Mouse (Mus musculus) T-helper 1 cell (primary cell): ENCODE data around the gene Gse1.

Source experiments
- in situ Hi-C: fragments of 300-600 bp; cut with MboI, MseI; formaldehyde crosslinking; loops from one replicate; pipeline ENCODE4 v1.15.1; 2025; ENCODE audit warnings: high pct_unique_total_duplicates

Gene Gse1

DNA sequence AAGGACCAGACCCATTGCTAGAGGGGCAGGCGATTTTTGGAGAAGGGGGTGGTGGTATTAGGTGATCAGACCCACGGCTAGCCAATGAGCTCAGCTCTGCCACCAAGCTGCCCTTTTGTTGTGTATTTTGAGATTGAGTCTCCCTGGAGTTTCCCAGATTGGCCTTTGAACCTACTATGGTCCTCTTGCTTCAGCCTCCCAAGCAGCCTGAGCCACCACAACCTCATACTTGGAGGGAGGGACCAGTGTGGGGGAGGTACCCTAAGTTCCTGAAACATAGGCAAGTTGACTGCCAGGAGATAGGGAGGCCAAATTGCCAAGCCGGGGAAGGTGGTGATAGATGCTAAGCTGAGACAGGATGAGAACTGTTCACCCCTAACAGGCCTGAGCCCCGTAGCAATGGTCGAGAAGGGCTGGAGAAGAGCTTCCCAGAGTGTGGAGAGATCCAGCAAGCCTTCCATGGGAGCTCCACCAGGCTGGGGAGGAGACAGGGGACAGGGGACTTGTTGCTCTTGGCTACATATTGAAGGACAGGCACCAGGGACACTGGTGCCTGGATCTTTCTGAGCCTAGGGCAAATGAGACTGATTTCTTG is 282.7 kb downstream of the Gse1 start:
- in situ Hi-C loops: no loop called here

DNA sequence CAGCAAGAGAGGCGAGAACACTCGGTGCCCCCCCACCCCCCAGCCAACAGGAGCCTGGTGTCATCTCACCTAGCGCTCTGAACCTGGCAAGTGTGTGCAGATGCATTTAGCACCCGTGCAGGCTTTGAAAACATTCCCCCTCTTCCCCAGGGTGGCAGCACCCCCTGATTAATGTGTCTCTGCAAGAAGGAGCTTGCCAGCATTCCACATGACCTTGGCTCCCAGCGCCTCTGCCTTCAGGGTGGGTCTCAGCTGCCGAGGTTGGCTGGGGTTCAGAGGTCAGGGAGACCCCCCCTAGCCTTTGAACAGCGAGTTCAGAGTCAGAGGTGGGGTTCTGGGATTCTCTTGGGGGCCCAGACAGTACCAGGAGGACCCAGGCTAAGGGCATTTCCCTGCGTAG is 283.5 kb downstream of the Gse1 start:
- in situ Hi-C loops: no loop called here

DNA sequence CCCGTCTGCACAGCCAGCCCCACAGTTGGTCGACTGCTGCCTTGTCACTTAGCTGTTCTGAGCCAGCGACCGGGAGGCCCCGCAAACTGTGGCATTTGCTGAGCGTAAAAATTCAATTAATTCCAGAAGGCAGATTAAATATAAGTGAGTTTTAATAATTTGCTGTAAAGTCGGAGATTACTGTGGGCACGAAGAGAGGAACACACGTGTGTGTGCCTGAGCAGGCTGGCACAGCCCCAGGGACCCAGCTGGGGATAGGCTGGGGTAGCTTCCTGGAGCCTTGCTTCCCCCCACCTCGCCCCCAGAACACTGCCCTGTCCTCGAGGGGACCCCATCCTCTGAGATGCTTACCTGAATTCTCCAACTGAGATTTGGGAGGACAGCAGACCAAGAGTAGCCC is 284.1 kb downstream of the Gse1 start:
- in situ Hi-C loops: no loop called here

DNA sequence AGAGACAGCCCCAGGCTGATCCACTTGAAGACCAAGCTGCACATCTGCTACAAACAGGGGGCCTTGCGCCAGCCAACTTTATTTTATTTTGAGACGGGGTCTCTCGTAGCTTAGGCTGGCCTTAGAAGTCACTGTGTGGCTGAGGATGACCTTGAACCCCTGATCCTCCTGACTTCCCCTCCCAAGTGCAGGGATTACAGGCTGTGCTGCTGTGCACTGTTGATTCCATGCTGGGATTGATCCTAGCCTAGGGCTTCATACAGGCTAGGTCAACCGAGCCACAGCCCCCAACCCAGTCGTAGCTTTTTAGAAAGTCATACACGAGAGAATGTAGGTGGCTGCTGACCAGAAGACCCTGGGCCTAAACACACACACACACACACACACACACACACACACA is 284.9 kb downstream of the Gse1 start:
- in situ Hi-C loops: no loop called here

DNA sequence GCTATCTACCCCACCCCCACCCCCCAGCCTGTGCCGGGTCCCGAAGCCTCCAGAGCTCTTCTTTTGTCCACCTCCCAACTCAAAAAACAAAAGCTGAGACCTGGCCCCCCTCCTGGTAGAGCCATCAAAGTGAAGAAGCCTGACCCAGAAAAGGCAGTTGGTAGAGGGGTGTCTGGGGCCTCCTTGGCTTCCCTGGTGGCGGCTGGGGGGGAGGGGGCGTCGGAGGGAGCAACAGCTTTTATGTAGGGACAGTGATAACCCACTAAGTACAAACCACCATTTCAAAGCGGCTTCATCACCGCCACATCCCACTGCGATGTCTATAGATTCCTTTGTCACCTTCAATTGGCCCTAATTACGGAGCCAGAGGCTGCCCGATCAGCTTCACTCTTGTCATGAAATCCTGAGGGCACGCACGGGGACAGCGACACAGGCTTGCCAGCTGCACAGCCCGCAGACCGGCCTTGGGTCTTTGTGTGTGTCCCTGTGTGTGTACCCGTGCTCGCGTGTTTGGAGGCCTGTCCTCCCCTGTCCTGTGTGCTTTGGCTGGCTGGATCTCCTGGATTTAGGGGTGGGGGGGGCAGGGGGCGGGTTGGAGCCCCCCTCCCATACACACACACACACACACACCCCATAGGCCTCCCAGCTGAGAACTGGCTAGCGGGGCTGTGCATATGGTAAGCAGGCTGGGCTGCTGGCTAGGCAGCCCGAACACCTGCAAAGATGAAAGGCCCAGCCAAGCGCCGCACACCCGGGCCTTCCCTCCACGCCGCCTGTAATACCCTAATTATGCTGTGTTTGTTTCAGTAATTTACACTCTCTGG is 285.6 kb downstream of the Gse1 start:
- in situ Hi-C loops: no loop called here

GRCm38 (mm10) chr8:120515214-120515613 is 287.0 kb downstream of the Gse1 start:
- in situ Hi-C loops: no loop called here

DNA sequence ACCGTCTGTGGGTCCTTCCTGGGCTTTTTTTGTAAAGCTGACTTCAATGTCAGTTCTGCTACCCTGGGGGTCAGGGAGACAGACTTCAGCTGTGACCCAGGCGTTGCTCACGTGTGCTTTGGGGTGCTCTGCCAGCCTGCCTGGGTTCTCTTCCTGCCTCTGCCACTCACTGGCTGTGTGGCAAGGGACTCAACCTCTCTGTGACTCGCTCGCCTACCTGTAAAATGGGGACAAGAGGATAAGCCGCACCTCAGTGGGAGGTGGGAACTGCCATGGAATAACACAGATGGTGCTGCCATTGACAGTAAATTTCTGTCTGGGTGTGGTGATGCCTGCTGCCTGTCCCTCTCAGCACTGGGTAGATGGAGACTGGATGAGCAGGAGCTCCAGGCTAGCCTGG is 287.4 kb downstream of the Gse1 start:
- in situ Hi-C loops: no loop called here

DNA sequence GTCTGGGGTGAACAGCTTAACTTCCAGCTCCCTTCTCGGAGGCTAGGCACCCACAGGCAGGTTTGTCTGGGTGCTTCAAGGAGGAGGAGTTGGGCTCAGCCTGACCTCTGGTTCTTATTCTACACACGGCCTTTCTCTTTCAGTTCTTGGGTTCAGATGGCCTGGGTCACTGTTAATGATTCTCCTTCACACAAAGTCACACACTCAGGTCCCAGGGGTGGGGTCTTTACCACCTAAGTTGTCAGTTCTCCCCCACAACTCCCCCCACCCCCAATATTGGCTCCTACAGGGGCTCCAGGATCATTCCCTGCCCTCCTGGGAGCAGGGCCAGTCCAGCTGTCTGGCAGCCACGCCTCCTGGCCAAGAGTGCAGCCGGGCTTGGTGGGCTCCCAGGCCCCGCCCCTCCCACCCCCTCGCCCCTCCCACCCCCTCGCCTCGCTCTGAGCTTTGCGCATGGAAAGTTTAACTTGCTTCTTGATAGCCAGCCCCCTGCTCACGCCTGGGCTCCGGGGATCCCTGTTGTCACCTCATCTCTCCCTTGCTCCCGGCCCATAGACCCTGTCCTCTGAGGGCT is 288.0 kb downstream of the Gse1 start:
- in situ Hi-C loops: no loop called here

- in situ Hi-C loops: no loop called here
These were observed 289.6 kb downstream of the Gse1 start for GRCm38 (mm10) chr8:120517666-120518410.

DNA sequence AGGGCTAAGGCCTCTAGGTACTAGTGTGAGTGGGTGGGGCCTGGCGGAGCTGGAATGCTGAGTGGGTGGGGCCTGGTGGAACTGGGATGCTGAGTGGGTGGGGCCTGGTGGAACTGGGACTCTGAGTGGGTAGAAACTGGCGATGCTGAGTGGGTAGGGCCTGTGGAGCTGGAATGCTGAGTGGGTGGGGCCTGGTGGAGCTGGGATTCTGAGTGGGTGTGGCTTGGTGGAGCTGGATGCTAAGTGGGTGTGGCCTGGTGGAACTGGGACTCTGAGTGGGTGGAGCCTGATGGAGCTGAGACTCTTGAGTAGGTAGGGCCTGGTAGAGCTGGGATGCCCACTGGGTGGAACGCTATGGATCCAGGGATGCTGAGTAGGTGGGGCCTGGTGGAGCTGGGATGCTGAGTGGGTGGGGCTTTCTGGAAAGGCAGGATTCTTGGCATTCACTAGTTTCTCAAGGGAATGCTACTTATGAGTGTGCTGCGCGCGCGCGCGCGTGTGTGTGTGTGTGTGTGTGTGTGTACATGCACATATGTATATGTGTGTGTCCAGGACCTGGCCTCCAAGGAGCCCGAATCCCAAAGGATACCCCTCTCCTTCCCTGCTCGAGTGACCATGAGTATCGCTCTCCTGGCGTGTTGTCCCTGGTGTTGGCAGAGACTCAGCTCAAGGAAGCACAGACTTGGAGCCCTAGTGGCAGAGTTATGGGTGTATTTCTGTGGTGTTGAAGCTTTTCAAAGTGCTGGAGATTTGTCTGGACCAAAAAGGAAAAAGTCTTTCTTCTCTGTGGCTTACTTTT is 290.7 kb downstream of the Gse1 start:
- in situ Hi-C loops: no loop called here

DNA sequence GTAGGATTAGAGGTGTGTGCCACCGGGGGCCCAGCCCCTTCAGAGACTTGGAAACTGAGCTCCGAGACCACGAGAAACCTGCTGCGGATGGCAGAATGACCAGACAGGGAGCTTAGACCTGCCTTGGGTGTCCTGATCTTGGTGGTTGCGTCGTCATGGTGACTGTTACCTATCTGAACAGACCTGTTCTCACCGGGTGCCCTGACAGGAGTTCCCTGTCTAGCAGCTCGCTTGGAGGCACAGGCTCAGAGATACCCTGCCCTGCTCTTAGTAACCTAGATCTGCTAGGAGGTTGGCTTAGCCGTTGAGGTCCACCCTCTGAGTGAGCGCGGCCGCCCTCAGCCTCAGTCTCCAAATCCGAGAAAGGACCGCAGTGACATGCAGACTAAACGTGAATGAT is 292.0 kb downstream of the Gse1 start:
- in situ Hi-C loops: no loop called here

DNA sequence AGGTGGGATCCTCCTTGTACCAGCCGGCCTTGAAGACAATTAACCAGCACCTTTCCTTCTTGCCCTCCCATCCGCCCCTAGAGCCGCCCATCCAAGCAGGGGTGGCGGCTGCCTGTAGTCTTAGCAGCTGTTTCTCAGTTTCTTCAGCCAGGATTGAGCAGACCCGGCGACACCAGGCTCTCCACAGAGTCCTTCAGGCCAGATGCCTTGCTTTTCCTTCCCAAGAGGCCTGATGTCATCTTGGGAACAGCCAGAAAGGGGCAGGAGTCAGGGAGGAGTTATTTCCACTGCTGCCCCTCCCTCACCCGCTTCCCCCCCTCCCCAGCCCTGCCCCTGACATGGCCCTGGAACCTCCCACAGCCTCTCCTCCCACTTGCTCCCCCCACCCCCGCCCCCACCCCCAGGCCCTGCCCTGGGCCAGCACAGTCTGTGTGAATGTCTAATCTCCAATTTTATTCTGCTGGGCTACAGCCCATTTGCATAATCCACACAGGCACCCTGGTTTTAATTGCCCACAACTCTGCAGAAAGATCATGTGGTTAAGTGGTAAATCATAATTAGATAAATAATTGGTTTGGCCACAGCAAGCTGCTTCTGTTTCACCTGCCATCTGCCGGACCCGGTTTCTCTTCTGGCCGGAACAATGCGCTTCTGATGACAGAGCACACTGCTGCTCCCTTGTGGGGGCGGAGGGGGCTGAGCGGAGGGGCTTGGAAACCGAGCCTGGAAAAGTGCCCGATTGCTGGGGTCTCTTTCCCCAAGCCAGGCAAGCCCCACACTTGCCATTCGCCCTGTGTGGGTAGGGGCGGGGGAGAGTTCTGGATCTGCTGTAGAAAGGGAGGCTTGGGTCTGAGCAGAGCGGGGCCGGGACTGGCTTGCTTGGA is 292.7 kb downstream of the Gse1 start:
- in situ Hi-C loops: no loop called here

DNA sequence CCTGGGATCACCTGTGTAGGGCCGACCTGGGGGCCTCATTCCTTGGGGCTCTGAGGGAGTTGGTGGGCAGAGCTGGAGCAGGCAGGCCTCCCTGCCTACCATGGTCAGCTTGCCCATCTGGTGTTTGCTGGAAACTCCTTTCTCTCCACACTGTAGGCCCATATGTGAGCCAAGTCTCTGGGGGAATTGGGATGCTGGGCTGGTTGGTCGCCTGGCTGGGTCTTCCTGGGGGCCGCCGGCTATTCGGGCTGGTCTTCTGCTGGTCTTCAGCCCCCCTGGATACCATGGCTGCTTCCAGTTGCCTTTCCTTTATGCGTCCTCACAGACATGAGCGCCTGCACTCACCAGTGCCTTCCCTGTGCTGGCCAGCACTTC is 293.3 kb downstream of the Gse1 start:
- in situ Hi-C loops: no loop called here

DNA sequence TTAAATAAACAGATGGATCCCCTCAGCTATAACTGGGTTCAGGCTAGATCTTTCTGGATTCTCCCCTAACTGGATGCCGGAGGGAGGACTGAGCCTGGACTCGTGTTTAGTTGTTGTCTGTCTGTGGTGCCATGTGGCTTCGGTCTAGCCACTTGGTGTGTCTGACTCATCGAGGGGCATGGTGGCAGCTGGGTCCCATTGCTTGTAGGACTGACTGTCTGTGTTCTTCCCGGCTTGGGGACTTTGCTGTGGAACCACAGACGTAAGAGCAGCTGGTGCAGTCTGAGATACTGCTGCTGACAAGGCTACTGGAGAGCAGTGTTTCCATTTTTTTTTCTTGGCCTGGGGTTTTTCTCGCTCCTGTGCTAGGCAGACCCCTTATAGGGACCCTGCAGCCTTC is 295.4 kb downstream of the Gse1 start:
- in situ Hi-C loops: no loop called here

GRCm38 (mm10) chr8:120525135-120525534 is 296.9 kb downstream of the Gse1 start:
- in situ Hi-C loops: no loop called here

- in situ Hi-C loops: no loop called here
These were observed 297.6 kb downstream of the Gse1 start for GRCm38 (mm10) chr8:120525832-120526231.

- in situ Hi-C loops: no loop called here
These were observed 298.3 kb downstream of the Gse1 start for GRCm38 (mm10) chr8:120526577-120526976.

DNA sequence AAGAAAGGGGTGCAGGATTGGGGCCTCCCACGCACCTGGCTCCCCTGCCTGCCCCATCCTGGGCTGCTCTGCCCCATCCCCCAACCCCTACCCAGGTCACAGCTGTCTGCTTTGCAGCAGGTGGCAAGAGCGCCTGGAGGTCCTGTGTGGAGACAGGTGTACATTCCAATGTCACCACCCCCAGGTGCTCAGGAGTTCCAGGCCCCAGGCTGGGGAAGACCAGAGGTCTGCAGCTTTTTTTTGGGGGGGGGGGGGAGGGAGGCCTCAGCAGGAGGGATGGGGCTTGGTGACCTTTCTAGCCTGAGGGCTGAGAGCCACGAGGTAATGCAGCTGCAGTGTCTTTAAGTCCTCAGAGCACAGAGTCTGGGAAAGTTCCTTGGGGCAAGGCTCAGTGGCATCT is 300.1 kb downstream of the Gse1 start:
- in situ Hi-C loops: no loop called here

DNA sequence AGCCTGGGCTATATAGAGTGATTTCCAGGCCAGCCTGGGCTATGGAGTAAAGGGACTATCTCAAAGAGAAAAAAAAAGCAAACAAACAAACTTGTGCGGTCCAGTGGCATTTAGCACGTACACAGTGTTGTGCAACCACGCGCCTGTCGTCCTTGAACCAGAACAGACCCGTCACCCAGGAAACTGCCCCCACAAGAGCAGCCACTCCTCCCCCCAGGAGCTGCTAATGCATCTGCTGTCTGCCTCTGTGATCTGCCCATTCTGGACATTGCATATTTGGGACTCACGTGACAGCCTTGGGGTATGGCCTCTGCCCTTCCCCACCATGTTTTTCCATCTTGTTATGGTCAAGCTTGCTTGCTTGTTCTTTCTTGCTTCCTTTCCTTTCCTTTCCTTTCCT is 301.0 kb downstream of the Gse1 start:
- in situ Hi-C loops: no loop called here

DNA sequence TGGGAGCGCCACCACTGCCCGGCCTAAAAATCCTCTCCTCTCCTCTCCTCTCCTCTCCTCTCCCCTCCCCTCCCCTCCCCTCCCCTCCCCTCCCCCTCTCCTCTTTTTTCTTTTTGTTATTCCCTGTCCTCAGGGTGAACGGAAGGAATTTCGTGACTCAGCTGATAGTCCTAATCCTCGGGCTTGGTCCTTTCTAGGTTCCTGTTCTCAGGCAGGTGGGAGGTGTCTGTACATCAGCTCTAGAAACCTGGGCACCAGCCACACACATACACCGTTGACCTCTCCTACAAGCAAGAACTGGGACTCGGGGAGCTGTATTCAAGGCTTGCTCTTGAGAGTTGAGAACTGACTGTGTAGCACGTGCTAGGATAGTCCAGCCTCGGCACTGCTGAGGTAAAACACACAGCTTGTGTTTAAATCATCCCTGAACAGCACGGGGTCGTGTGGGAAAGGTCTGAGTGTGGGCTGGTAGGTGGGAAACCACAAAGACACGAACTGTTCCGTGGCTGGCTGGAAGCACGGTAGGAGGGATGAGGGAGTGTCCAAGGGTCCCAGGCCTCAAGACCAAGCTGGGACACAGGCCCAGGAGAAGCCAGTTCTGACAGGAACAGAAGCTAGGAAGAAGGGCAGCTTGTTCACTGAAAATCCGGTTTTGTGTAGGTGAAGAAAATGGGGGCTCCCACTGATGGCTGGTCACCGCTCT is 302.8 kb downstream of the Gse1 start:
- in situ Hi-C loops: no loop called here
